Mouse (Mus musculus) cortical plate, adult 2 months (tissue): ENCODE data around the gene Gpkow.

Experiments used
- CTCF ChIP-seq: fragments of 200-500 bp; IDR thresholded peaks from 2 replicates; pipeline ENCODE4 v1.5.1; 2011; ENCODE audit warnings: mild to moderate bottlenecking, control low read depth, low read length; ENCODE audit not compliant: insufficient read depth; ENCODE audit errors: extremely low read depth
- POLR2A ChIP-seq: fragments of 200-500 bp; IDR thresholded peaks from 2 replicates; pipeline ENCODE4 v1.6.1; 2011; ENCODE audit warnings: mild to moderate bottlenecking, low read length, control low read depth; ENCODE audit not compliant: insufficient read depth; ENCODE audit errors: extremely low read depth

DNA sequence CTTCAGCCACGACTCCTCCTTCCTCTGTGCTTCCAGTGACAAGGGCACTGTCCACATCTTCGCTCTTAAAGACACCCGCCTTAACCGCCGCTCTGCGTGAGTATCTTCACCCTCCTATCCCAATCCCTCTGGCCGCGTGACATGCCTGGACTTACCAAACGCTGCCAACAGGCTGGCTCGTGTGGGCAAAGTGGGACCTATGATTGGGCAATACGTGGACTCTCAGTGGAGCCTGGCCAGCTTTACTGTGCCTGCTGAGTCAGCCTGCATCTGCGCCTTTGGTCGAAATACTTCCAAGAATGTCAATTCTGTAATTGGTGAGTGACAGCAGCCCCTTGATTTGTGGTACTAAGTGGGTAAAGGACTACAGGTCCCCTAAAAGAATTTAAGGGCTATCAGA lies 30.2 kb downstream of the Gpkow start:
- no peak for TF ChIP-seq POLR2A
- no peak for TF ChIP-seq CTCF
